Mouse (Mus musculus) embryonic fibroblast, embryonic 13.5 days (primary cell): ENCODE measurements around the gene Trf.

ENCODE experiments used
- CTCF ChIP-seq: IDR thresholded peaks from 2 replicates; pipeline ENCODE4 v1.5.1; 2011; ENCODE audit warnings: mild to moderate bottlenecking, control low read depth, low read length, moderate library complexity, borderline replicate concordance; ENCODE audit not compliant: insufficient read depth
- POLR2A ChIP-seq: IDR thresholded peaks from 2 replicates; pipeline ENCODE4 v1.6.1; 2011; ENCODE audit warnings: low read depth, mild to moderate bottlenecking, control low read depth, low read length, moderate library complexity

DNA sequence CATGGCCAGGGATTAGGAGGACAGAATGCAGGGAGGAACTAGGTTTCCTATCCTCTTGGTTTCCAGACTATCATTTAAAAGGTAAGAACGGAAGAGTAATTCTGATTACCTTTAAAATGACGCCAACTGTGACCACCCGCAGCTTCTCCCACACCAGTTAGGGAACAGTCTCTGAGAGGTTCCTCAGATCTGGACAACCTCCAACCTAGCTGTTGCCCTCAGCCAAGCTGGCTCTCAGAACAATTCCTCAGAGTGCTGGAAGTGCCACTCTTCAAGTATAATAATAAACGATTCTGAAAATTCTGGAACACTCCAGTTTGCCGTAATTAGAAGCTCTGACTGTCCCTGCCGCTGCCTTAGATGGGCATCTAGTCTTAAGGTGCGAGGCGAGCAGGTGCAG lies 44.3 kb downstream of the Trf start:
- no peak for TF ChIP-seq CTCF
- TF ChIP-seq POLR2A = no peak
